Mouse (Mus musculus) spleen, adult 2 months (tissue): ENCODE measurements around the gene Ankrd23. TPM values are rescaled to one million over a fixed set of nuclear protein-coding genes. Genes with fewer than 3 reads are reported as not detected.

Source experiments
- DNase-seq, 2 experiments: peaks; one replicate each; pipeline versions ENCODE4 v3.0.0 to v3.0.0-alpha.2; 2012 to 2021; ENCODE audit warnings: low spot score in 2 of 2, low read depth in 1 of 2
- H3K27ac ChIP-seq: fragments of 200-500 bp; 2 replicates; pipeline ENCODE4 v1.5.1; 2012; ENCODE audit warnings: low read length, inconsistent platforms; ENCODE audit not compliant: insufficient read depth
- H3K27me3 ChIP-seq: fragments of 200-500 bp; 2 replicates; pipeline ENCODE4 v1.6.1; 2012; ENCODE audit warnings: mild to moderate bottlenecking, moderate library complexity, low read length, inconsistent platforms; ENCODE audit not compliant: control insufficient read depth, insufficient read depth
- H3K36me3 ChIP-seq: fragments of 200-500 bp; 2 replicates; pipeline ENCODE4 v1.6.1; 2012; ENCODE audit warnings: mild to moderate bottlenecking, low read length, inconsistent platforms; ENCODE audit not compliant: control insufficient read depth, insufficient read depth
- H3K4me1 ChIP-seq: fragments of 200-500 bp; 2 replicates; pipeline ENCODE4 v1.6.1; 2011; ENCODE audit warnings: inconsistent platforms; ENCODE audit not compliant: control insufficient read depth, insufficient read depth, insufficient read length
- H3K4me3 ChIP-seq: fragments of 200-500 bp; 2 replicates; pipeline ENCODE4 v1.5.1; 2011; ENCODE audit warnings: mild to moderate bottlenecking, inconsistent platforms; ENCODE audit not compliant: insufficient read depth, insufficient read length; ENCODE audit errors: extremely low read depth
- CTCF ChIP-seq: fragments of 200-500 bp; IDR thresholded peaks from 2 replicates; pipeline ENCODE4 v1.5.1; 2011; ENCODE audit warnings: mild to moderate bottlenecking, inconsistent platforms; ENCODE audit not compliant: insufficient read depth, insufficient read length, insufficient replicate concordance; ENCODE audit errors: extremely low read depth
- POLR2A ChIP-seq: fragments of 200-500 bp; IDR thresholded peaks from 2 replicates; pipeline ENCODE4 v1.6.1; 2011; ENCODE audit warnings: low read depth, low read length, inconsistent platforms
- WGBS: fragments of 180-500 bp; shearing (Covaris S2); methylation state at CpG from one replicate; pipeline ENCODE4 v1.1.7; 2018; 5-methylcytosine and 5-hydroxymethylcytosine counted together
- polyA plus RNA-seq: library from polyadenylated mRNA; depleted of rRNA; stranded (reverse); fragments of >200 nt; gene quantifications from 2 replicates; pipeline ENCODE4 v1.2.3, GENCODE M21; 2012

The Ankrd23 gene
- polyA plus RNA-seq, 1 experiment = 16.6 TPM

GRCm38 (mm10) chr1:36530962-36531361, 5.7 kb downstream of the Ankrd23 start:
- no peak for TF ChIP-seq CTCF
- TF ChIP-seq POLR2A = no peak
- 91% methylated on average over 7 of the region's 7 CpGs for WGBS
- peaks cover 10% of the 10 kb centered on the region for H3K36me3 ChIP-seq
- H3K27ac ChIP-seq = no peak overlapping the region
- no peaks in the 10 kb centered on the region for H3K4me1 ChIP-seq
- DNase-seq = no peak
- H3K27me3 ChIP-seq = no peaks in the 10 kb centered on the region
- no peak overlapping the region for H3K4me3 ChIP-seq

- Histone ChIP-seq H3K27me3 (no peaks in the 10 kb centered on the region), H3K36me3 (peaks cover 10% of the 10 kb centered on the region)
Observed at GRCm38 (mm10) chr1:36530485-36530884, 6.2 kb downstream of the Ankrd23 start.

GRCm38 (mm10) chr1:36529875-36530274, 6.8 kb downstream of the Ankrd23 start:
- DNase-seq = no peak
- H3K27me3 ChIP-seq = no peaks in the 10 kb centered on the region
- no peak overlapping the region for H3K4me3 ChIP-seq
- TF ChIP-seq CTCF (no peak), POLR2A (no peak)
- H3K27ac ChIP-seq = no peak overlapping the region
- H3K4me1 ChIP-seq = no peaks in the 10 kb centered on the region
- peaks cover 15% of the 10 kb centered on the region for H3K36me3 ChIP-seq
- 94% methylated on average over 4 of the region's 4 CpGs for WGBS

More at GRCm38 (mm10) chr1:36530485-36530884, 6.2 kb downstream of the Ankrd23 start:
- Histone ChIP-seq H3K27ac (no peak overlapping the region), H3K4me3 (no peak overlapping the region), H3K4me1 (no peaks in the 10 kb centered on the region)
- no peak for DNase-seq
- TF ChIP-seq POLR2A = no peak
- no peak for TF ChIP-seq CTCF
- WGBS = 93% methylated on average over 8 of the region's 8 CpGs

GRCm38 (mm10) chr1:36529274-36529673, 7.4 kb downstream of the Ankrd23 start:
- H3K27ac ChIP-seq = no peak overlapping the region
- no peak overlapping the region for H3K4me3 ChIP-seq
- no peak for DNase-seq
- WGBS = 88% methylated on average over 4 of the region's 4 CpGs
- no peaks in the 10 kb centered on the region for H3K4me1 ChIP-seq
- H3K36me3 ChIP-seq = peaks cover 16% of the 10 kb centered on the region
- TF ChIP-seq POLR2A (no peak), CTCF (no peak)
- H3K27me3 ChIP-seq = no peaks in the 10 kb centered on the region

- Histone ChIP-seq H3K4me3 (no peak overlapping the region), H3K36me3 (peaks cover 19% of the 10 kb centered on the region), H3K27ac (no peak overlapping the region), H3K27me3 (no peaks in the 10 kb centered on the region), H3K4me1 (no peaks in the 10 kb centered on the region)
- no peak for TF ChIP-seq CTCF
- TF ChIP-seq POLR2A = no peak
- WGBS = 69% methylated on average over 1 of the region's 1 CpGs
- DNase-seq = no peak
Observed at GRCm38 (mm10) chr1:36528351-36528750, 8.3 kb downstream of the Ankrd23 start.

- no peaks in the 10 kb centered on the region for H3K27me3 ChIP-seq
- WGBS = 90% methylated on average over 10 of the region's 10 CpGs
- peaks cover 26% of the 10 kb centered on the region for H3K36me3 ChIP-seq
- H3K4me1 ChIP-seq = no peaks in the 10 kb centered on the region
- TF ChIP-seq POLR2A (no peak), CTCF (no peak)
- no peak overlapping the region for H3K27ac ChIP-seq
- H3K4me3 ChIP-seq = no peak overlapping the region
- no peak for DNase-seq
Observed at GRCm38 (mm10) chr1:36526903-36527302, 9.8 kb downstream of the Ankrd23 start.

GRCm38 (mm10) chr1:36525774-36526173, 10.9 kb downstream of the Ankrd23 start:
- DNase-seq = no peak
- TF ChIP-seq POLR2A (no peak), CTCF (no peak)
- Histone ChIP-seq H3K27ac (no peak overlapping the region), H3K4me1 (no peaks in the 10 kb centered on the region), H3K4me3 (no peak overlapping the region), H3K36me3 (peaks cover 29% of the 10 kb centered on the region), H3K27me3 (no peaks in the 10 kb centered on the region)
- WGBS = 96% methylated on average over 12 of the region's 12 CpGs

GRCm38 (mm10) chr1:36524058-36524457, 12.6 kb downstream of the Ankrd23 start:
- H3K27ac ChIP-seq = no peak overlapping the region
- H3K27me3 ChIP-seq = no peaks in the 10 kb centered on the region
- peaks cover 42% of the 10 kb centered on the region for H3K36me3 ChIP-seq

More at GRCm38 (mm10) chr1:36524058-36524457, 12.6 kb downstream of the Ankrd23 start:
- TF ChIP-seq POLR2A (no peak), CTCF (no peak)
- no peak for DNase-seq
- WGBS = 96% methylated on average over 5 of the region's 5 CpGs
- no peak overlapping the region for H3K4me3 ChIP-seq
- H3K4me1 ChIP-seq = no peaks in the 10 kb centered on the region
